Mouse (Mus musculus): ENCODE data around the gene Ganc. TPM values are rescaled to one million over a fixed set of nuclear protein-coding genes. Genes with fewer than 3 reads are reported as not detected.

Gene Ganc
- polyA plus RNA-seq, 2 experiments from 2014 or later, result 21.0 to 25.8 TPM

- peak; percentile 46 for ATAC-seq
Observed at GRCm38 (mm10) chr2:120501931-120502604, 98.4 kb downstream of the Ganc start.

DNA sequence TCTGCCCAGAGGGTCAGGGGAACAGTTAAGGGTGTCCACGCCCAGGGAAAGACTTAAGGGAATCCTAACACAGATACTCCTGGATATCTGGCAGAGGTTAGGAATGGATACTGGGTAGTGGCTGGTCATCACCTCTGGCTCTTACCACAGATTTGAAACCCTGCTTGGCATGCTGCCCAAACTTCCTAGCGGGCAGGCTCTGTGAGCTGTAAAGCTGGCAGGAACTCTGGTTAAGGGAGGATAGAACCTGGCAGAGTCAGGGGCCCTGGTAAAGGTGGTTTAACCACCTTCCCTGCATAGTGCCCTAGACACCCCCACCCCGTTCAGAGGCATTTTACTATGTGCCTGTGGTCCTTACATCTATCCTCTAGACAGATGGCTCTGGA lies 98.9 kb downstream of the Ganc start:
- no peak for ATAC-seq

DNA sequence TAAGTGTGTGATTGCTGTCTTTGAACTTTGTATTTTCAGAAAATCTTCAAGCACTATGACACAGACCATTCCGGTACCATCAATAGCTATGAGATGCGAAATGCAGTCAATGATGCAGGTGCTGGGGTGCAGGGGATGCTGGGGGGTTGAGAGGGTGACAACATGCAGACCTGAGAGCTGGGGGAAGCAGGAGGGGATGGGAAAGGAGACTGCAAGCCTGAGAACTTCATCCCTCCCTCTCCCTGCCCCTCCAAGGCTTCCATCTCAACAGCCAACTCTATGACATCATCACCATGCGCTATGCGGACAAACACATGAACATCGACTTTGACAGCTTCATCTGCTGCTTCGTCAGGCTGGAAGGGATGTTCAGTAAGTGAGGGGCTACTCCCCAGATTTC lies 99.4 kb downstream of the Ganc start:
- ATAC-seq, result no peak

DNA sequence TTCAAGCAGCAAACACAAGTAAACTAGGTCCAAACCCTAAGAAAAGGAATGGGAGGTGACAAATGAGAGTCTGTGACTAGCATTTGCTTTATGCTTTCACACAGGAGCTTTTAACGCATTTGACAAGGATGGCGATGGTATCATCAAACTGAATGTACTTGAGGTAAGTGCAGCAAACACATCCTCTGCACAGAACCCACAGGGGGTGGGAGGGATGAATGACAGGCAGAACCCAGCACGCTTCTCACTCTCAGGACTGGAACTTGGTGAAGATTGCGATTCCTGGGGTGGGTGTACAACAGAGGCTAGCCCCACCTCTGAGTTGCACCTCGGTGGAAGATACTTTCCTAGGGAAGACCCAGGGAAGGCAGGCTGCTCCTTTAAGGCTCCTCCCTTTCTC lies 100.3 kb downstream of the Ganc start:
- ATAC-seq, result no peak

Other genes with a start within 250 kb of the Ganc start
- gene Ehd4, start 249.3 kb upstream of the Ganc start, polyA plus RNA-seq (2017; shearing (Covaris generic)), result 1 to 10 TPM; 6.6 to 8.5 TPM
- not detected for gene Pla2g4e, start 158.6 kb upstream of the Ganc start, polyA plus RNA-seq (2017; shearing (Covaris generic))
- gene Pla2g4d, start 114.7 kb upstream of the Ganc start, polyA plus RNA-seq (2017; shearing (Covaris generic)), result not detected
- 1 to 10 TPM; 2.3 to 3.3 TPM for gene Pla2g4f, start 89.7 kb upstream of the Ganc start, polyA plus RNA-seq (2017; shearing (Covaris generic))
- 10 to 100 TPM; 32.2 to 36.4 TPM for gene Vps39, start 50.8 kb upstream of the Ganc start, polyA plus RNA-seq (2017; shearing (Covaris generic))
- gene Tmem87a, start 217 bp downstream of the Ganc start, polyA plus RNA-seq (2017; shearing (Covaris generic)), result 10 to 100 TPM; 14.4 to 25.7 TPM
- 10 to 100 TPM; 59.3 to 94.3 TPM for gene Capn3, start 52.1 kb downstream of the Ganc start, polyA plus RNA-seq (2017; shearing (Covaris generic))
- gene Zfp106, start 159.9 kb downstream of the Ganc start, polyA plus RNA-seq (2017; shearing (Covaris generic)), result 10 to 100 TPM; 20.9 to 26.0 TPM
- gene Snap23, start 163.8 kb downstream of the Ganc start, polyA plus RNA-seq (2017; shearing (Covaris generic)), result 10 to 100 TPM; 51.9 to 61.8 TPM
- 10 to 100 TPM; 14.1 to 22.1 TPM for gene Haus2, start 205.5 kb downstream of the Ganc start, polyA plus RNA-seq (2017; shearing (Covaris generic))
- 10 to 100 TPM; 33.0 to 37.2 TPM for gene Lrrc57, start 205.6 kb downstream of the Ganc start, polyA plus RNA-seq (2017; shearing (Covaris generic))
- under 1 TPM; 0.48 to 0.59 TPM for gene Stard9, start 225.2 kb downstream of the Ganc start, polyA plus RNA-seq (2017; shearing (Covaris generic))